Mouse (Mus musculus): ENCODE results near the gene Ehd4. TPM values are rescaled to one million over a fixed set of nuclear protein-coding genes. Genes with fewer than 3 reads are reported as not detected.
A peak's percentile ranks its signal among the peaks of the same experiment; 100 is the strongest.

Ehd4 gene
- polyA plus RNA-seq (2016; fragmentation: Nextera tagmentation; extraction: Ambion mirVana): 17.2 and 21.8 TPM in 2 replicates

DNA sequence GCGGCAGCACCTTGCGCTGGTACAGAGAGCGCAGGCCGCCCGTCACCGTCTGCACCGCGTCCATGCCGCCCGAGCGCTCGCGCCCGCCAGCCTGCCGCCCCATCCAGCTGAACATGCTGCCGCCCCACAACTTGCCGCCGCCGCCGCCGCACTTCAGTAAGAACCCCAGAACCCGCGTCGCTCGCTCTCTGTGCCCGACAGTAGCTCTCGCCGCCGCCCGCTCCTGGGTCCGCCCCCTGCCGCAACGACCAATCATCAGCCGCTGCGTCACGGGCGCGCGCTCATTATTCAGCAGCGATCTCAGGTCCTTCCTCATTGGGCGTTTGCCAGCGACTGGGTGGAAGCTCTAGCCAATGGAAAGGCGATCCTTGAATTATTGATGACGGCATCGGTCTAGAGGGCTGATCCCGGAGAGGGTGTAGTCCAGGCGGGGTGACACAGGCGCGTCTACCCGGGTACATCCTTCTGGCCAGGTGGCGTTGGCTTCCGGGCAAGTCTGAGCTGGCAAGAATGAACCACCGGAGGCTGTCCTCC, at the start of gene Ehd4:
Ehd4 (minus strand) TSS at position 246 of the 534 bp plus-strand sequence.
- H3K9me3 ChIP-seq (replicated peaks): no peaks in the 10 kb centered on the region
- peak within 1 kb of the TSS; percentile 87 for H3K4me2 ChIP-seq (replicated peaks)
- no peaks in the 10 kb centered on the region for H3K36me3 ChIP-seq
- peaks cover 6% of the 10 kb centered on the region for H3K4me1 ChIP-seq
- under 1% methylated on average over 53 of the region's 53 CpGs for WGBS
- H3K27me3 ChIP-seq: peaks cover 13% of the 10 kb centered on the region
- peak within 1 kb of the TSS; percentile 59 for H3K4me3 ChIP-seq
- peak within 1 kb of the TSS; percentile 66 for H3K9ac ChIP-seq
- no peak within 1 kb of the TSS for H3K27ac ChIP-seq
- ATAC-seq (ENCODE audit: low FRiP score): peak; percentile 99

DNA sequence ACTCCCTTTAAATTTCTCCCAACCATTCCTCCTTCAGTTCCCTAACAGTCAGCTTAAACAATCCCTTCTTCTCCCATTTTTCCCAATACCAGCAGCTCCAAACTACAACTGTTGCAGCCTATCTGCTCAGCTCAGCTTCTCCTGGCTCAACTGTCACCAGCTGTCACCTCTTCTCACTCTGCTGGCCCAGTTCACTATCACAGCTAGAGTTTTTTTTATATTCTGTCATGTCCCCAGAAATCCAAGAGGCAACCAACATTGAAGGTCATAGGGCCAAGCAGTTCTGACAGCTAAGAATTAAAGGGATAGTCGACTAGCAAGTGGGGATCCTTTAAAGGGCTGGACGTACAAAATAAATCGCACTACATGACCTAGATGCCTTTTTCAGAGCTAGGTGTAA, 49.3 kb upstream of the Ehd4 start:
- 66% methylated on average over 3 of the region's 3 CpGs for WGBS

GRCm38 (mm10) chr2:120200077-120200476, 45.7 kb upstream of the Ehd4 start:
- no peak overlapping the region for H3K9ac ChIP-seq

More for the DNA sequence above, 49.3 kb upstream of the Ehd4 start:
- no peak overlapping the region for H3K4me2 ChIP-seq (replicated peaks)
- ATAC-seq (ENCODE audit: low FRiP score): no peak
- H3K36me3 ChIP-seq: no peaks in the 10 kb centered on the region
- no peaks in the 10 kb centered on the region for H3K9me3 ChIP-seq (replicated peaks)
- no peak overlapping the region for H3K9ac ChIP-seq
- no peaks in the 10 kb centered on the region for H3K27me3 ChIP-seq
- H3K4me1 ChIP-seq: no peaks in the 10 kb centered on the region
- H3K4me3 ChIP-seq: no peak overlapping the region
- H3K27ac ChIP-seq: no peak overlapping the region

GRCm38 (mm10) chr2:120188174-120188573, 33.8 kb upstream of the Ehd4 start:
- no peak overlapping the region for H3K4me3 ChIP-seq
- H3K36me3 ChIP-seq: no peaks in the 10 kb centered on the region
- H3K27ac ChIP-seq: no peak overlapping the region
- ATAC-seq (ENCODE audit: low FRiP score): no peak
- no peaks in the 10 kb centered on the region for H3K27me3 ChIP-seq
- H3K9me3 ChIP-seq (replicated peaks): peaks cover 5% of the 10 kb centered on the region
- no peak overlapping the region for H3K4me2 ChIP-seq (replicated peaks)
- 85% methylated on average over 4 of the region's 4 CpGs for WGBS
- H3K4me1 ChIP-seq: no peaks in the 10 kb centered on the region
- H3K9ac ChIP-seq: no peak overlapping the region

More at GRCm38 (mm10) chr2:120200077-120200476, 45.7 kb upstream of the Ehd4 start:
- ATAC-seq (ENCODE audit: low FRiP score): no peak
- Histone ChIP-seq H3K4me3 (no peak overlapping the region), H3K9me3 (replicated peaks) (no peaks in the 10 kb centered on the region), H3K27me3 (no peaks in the 10 kb centered on the region), H3K4me2 (replicated peaks) (no peak overlapping the region), H3K36me3 (no peaks in the 10 kb centered on the region), H3K27ac (no peak overlapping the region), H3K4me1 (no peaks in the 10 kb centered on the region)
- WGBS: 69% methylated on average over 5 of the region's 7 CpGs

GRCm38 (mm10) chr2:120187583-120187982, 33.2 kb upstream of the Ehd4 start:
- ATAC-seq (ENCODE audit: low FRiP score): no peak
- no peak overlapping the region for H3K27ac ChIP-seq
- H3K36me3 ChIP-seq: no peaks in the 10 kb centered on the region
- H3K4me1 ChIP-seq: no peaks in the 10 kb centered on the region
- no peak overlapping the region for H3K4me2 ChIP-seq (replicated peaks)
- H3K27me3 ChIP-seq: no peaks in the 10 kb centered on the region
- H3K4me3 ChIP-seq: no peak overlapping the region
- WGBS: 88% methylated on average over 1 of the region's 1 CpGs
- H3K9me3 ChIP-seq (replicated peaks): peaks cover 5% of the 10 kb centered on the region
- no peak overlapping the region for H3K9ac ChIP-seq

DNA sequence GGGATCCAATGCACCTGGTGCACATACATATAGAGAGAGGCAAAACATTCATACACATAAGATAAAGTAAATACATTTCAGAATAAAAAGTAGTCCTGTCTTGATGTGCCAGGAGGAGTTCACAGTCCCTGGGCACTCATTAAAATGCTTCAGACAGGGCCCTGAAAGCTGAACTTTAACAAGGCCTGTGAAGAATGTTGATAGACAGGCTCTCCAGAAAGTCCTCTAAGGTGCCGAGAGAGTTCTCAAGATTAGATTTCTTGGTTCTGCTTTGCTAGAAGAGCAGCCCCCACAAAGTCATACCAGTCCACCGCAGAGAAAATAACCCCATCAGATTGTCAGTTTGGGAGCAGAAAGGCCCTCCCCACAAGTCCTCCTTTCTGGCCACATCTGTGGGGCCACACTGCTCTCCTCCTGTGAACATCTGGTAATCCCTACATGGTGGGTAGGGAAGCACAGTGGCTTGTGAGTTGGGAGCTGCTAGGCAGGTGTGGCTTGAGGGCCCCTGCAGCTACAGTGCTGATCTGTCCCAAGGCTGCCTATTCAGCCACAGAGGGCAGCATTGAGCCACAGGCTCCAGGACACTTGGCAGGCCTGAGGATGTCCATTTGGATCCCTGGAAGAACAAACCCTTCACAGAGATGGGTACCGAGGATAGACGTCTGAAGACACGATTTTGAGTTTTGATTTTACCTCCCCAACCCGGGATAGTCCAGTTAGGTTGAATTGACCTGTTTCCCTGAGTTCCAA, 31.3 kb upstream of the Ehd4 start:
- Histone ChIP-seq H3K4me3 (no peak overlapping the region), H3K4me2 (replicated peaks) (no peak overlapping the region), H3K27ac (no peak overlapping the region), H3K36me3 (no peaks in the 10 kb centered on the region), H3K9me3 (replicated peaks) (no peaks in the 10 kb centered on the region), H3K27me3 (no peaks in the 10 kb centered on the region), H3K4me1 (no peaks in the 10 kb centered on the region), H3K9ac (no peak overlapping the region)
- WGBS: 76% methylated on average over 6 of the region's 6 CpGs
- ATAC-seq (ENCODE audit: low FRiP score): no peak

DNA sequence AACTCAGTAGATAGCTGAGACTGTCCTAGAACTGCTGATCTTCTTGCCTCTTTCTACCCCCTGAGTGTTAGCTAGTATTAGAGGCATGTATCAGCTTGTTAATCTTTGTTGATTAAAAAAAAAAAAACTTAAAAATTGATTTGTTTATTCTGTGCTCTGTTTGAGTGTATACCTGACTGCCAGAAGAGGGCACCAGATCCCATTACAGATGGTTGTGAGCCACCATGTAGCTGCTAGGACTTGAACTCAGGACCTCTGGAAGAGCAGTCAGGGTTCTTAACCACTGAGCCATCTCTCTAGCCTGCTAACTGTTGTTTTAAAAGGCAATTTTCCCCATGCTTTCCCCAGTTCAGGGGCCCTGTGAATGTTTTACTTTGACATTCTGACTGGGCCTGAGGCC, 24.5 kb upstream of the Ehd4 start:
- Histone ChIP-seq H3K27me3 (no peaks in the 10 kb centered on the region), H3K9ac (no peak overlapping the region), H3K36me3 (no peaks in the 10 kb centered on the region), H3K9me3 (replicated peaks) (no peaks in the 10 kb centered on the region), H3K27ac (no peak overlapping the region), H3K4me1 (no peaks in the 10 kb centered on the region), H3K4me2 (replicated peaks) (no peak overlapping the region), H3K4me3 (no peak overlapping the region)
- ATAC-seq (ENCODE audit: low FRiP score): no peak

DNA sequence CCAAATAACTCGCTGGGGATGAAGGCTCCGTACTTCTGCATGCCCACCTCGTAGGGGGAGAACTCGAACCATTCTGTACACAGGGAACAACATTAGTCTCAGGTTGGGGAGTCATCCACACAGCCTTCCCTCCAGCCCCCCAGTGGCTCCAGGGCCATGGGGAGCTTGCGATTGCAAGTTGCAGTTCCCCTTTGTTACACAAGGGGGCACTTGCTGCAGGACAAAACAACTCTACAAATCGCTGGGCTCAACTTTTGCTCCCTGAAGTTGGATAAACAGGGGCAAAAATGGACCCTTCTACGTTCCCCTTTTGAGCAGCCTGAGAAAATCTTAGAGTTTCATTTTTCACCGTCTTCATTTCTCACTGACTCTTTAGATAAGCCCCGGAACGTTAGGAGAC, 19.3 kb upstream of the Ehd4 start:
- Histone ChIP-seq H3K4me3 (no peak overlapping the region), H3K36me3 (no peaks in the 10 kb centered on the region), H3K27me3 (no peaks in the 10 kb centered on the region), H3K4me1 (no peaks in the 10 kb centered on the region), H3K9me3 (replicated peaks) (no peaks in the 10 kb centered on the region), H3K27ac (no peak overlapping the region), H3K9ac (no peak overlapping the region), H3K4me2 (replicated peaks) (no peak overlapping the region)
- 25% methylated on average over 10 of the region's 10 CpGs for WGBS
- no peak for ATAC-seq (ENCODE audit: low FRiP score)

GRCm38 (mm10) chr2:120171362-120171761, 17.0 kb upstream of the Ehd4 start:
- Histone ChIP-seq H3K36me3 (no peaks in the 10 kb centered on the region), H3K4me1 (no peaks in the 10 kb centered on the region), H3K9me3 (replicated peaks) (no peaks in the 10 kb centered on the region), H3K27me3 (no peaks in the 10 kb centered on the region), H3K27ac (no peak overlapping the region), H3K4me3 (no peak overlapping the region), H3K9ac (no peak overlapping the region), H3K4me2 (replicated peaks) (no peak overlapping the region)
- ATAC-seq (ENCODE audit: low FRiP score): no peak
- WGBS: 95% methylated on average over 7 of the region's 7 CpGs

- H3K9ac ChIP-seq: no peak overlapping the region
- no peaks in the 10 kb centered on the region for H3K4me1 ChIP-seq
- H3K4me2 ChIP-seq (replicated peaks): no peak overlapping the region
- WGBS: 52% methylated on average over 1 of the region's 1 CpGs
- no peaks in the 10 kb centered on the region for H3K27me3 ChIP-seq
- no peaks in the 10 kb centered on the region for H3K9me3 ChIP-seq (replicated peaks)
- H3K4me3 ChIP-seq: no peak overlapping the region
- no peak overlapping the region for H3K27ac ChIP-seq
- no peaks in the 10 kb centered on the region for H3K36me3 ChIP-seq
- ATAC-seq (ENCODE audit: low FRiP score): no peak
Measured at GRCm38 (mm10) chr2:120170726-120171125, 16.3 kb upstream of the Ehd4 start.

GRCm38 (mm10) chr2:120169382-120169781, 15.0 kb upstream of the Ehd4 start:
- 85% methylated on average over 3 of the region's 3 CpGs for WGBS
- no peaks in the 10 kb centered on the region for H3K4me1 ChIP-seq

GRCm38 (mm10) chr2:120167763-120168162, 13.4 kb upstream of the Ehd4 start:
- H3K4me2 ChIP-seq (replicated peaks): no peak overlapping the region
- H3K36me3 ChIP-seq: no peaks in the 10 kb centered on the region
- no peak overlapping the region for H3K9ac ChIP-seq
- no peaks in the 10 kb centered on the region for H3K27me3 ChIP-seq
- 90% methylated on average over 8 of the region's 8 CpGs for WGBS
- H3K27ac ChIP-seq: no peak overlapping the region
- no peaks in the 10 kb centered on the region for H3K9me3 ChIP-seq (replicated peaks)
- H3K4me3 ChIP-seq: no peak overlapping the region
- H3K4me1 ChIP-seq: no peaks in the 10 kb centered on the region
- ATAC-seq (ENCODE audit: low FRiP score): no peak

More at GRCm38 (mm10) chr2:120169382-120169781, 15.0 kb upstream of the Ehd4 start:
- Histone ChIP-seq H3K27me3 (no peaks in the 10 kb centered on the region), H3K4me2 (replicated peaks) (no peak overlapping the region), H3K27ac (no peak overlapping the region), H3K36me3 (no peaks in the 10 kb centered on the region), H3K9me3 (replicated peaks) (no peaks in the 10 kb centered on the region), H3K4me3 (no peak overlapping the region), H3K9ac (no peak overlapping the region)
- ATAC-seq (ENCODE audit: low FRiP score): no peak

DNA sequence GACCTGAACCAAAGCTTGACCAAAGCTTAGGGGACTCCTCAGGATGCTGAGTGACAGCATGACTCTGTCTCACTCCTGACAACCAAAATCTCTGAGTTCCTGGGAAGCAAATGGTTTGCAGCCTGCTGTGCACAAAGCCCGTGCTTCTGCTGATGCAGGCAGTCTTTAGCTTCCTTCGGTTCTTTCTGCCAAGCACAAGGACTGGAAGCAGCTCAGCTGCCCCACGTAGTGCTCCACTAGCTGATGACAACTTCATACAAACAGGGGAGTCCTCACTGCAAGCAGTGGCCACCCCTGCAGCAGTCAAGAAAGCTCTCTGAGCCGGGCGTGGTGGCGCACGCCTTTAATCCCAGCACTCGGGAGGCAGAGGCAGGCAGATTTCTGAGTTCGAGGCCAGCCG, 11.1 kb upstream of the Ehd4 start:
- Histone ChIP-seq H3K9ac (no peak overlapping the region), H3K27me3 (no peaks in the 10 kb centered on the region), H3K4me1 (no peaks in the 10 kb centered on the region), H3K27ac (no peak overlapping the region), H3K4me3 (no peak overlapping the region), H3K9me3 (replicated peaks) (no peaks in the 10 kb centered on the region), H3K36me3 (no peaks in the 10 kb centered on the region), H3K4me2 (replicated peaks) (no peak overlapping the region)
- 76% methylated on average over 10 of the region's 10 CpGs for WGBS
- ATAC-seq (ENCODE audit: low FRiP score): no peak

All from hindbrain, embryonic 12.5 days (tissue).